Mouse (Mus musculus) embryonic fibroblast, embryonic 13.5 days (primary cell): Measurements from ENCODE around the gene Eif2a. TPM values are rescaled to one million over a fixed set of nuclear protein-coding genes. Genes with fewer than 3 reads are reported as not detected.

Experiments
- H3K27ac ChIP-seq: 2 replicates; pipeline ENCODE4 v1.5.1; 2012; ENCODE audit warnings: low read length, control low read depth, inconsistent platforms; ENCODE audit not compliant: insufficient read depth
- H3K4me1 ChIP-seq: 2 replicates; pipeline ENCODE4 v1.6.1; 2011; ENCODE audit warnings: low read length; ENCODE audit not compliant: control insufficient read depth, insufficient read depth
- H3K4me3 ChIP-seq: 2 replicates; pipeline ENCODE4 v1.5.1; 2011; ENCODE audit warnings: mild to moderate bottlenecking, control low read depth, low read length; ENCODE audit not compliant: insufficient read depth
- CTCF ChIP-seq: IDR thresholded peaks from 2 replicates; pipeline ENCODE4 v1.5.1; 2011; ENCODE audit warnings: mild to moderate bottlenecking, control low read depth, low read length, moderate library complexity, borderline replicate concordance; ENCODE audit not compliant: insufficient read depth
- POLR2A ChIP-seq: IDR thresholded peaks from 2 replicates; pipeline ENCODE4 v1.6.1; 2011; ENCODE audit warnings: low read depth, mild to moderate bottlenecking, control low read depth, low read length, moderate library complexity
- polyA plus RNA-seq: library from polyadenylated mRNA; stranded (reverse); fragments of >200 nt; gene quantifications from 2 replicates; pipeline ENCODE4 v1.2.4, GENCODE M21; 2011; ENCODE audit warnings: low read depth; ENCODE audit not compliant: missing spikeins, insufficient read length

Eif2a gene
- polyA plus RNA-seq, 1 experiment: 107 TPM

DNA sequence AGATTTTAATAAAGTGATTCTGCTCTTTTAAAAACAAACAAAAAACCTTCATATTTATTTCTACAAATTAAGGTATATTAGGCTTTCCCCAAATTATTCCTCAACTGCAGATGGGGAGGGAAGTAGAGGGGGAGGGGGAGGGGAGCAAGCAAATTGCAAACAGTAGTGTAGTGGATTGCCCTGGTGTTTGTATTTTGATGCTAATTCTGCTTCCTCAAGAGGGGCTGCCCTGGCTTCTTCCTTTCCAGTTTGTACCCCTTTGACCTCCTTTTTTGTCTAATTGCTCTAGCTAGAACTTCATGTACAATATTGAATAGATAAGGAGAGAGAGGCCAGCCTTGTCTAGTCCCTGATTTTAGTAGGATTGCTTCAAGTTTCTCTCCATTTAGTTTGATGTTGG lies 20.9 kb upstream of the Eif2a start:
- H3K4me3 ChIP-seq: no peak overlapping the region
- TF ChIP-seq CTCF (no peak), POLR2A (no peak)
- H3K27ac ChIP-seq: no peak overlapping the region
- no peaks in the 10 kb centered on the region for H3K4me1 ChIP-seq

- H3K4me3 ChIP-seq: no peak overlapping the region
- no peaks in the 10 kb centered on the region for H3K4me1 ChIP-seq
- TF ChIP-seq CTCF (no peak), POLR2A (no peak)
- H3K27ac ChIP-seq: no peak overlapping the region
Measured at GRCm38 (mm10) chr3:58508020-58508750, 17.4 kb upstream of the Eif2a start.

DNA sequence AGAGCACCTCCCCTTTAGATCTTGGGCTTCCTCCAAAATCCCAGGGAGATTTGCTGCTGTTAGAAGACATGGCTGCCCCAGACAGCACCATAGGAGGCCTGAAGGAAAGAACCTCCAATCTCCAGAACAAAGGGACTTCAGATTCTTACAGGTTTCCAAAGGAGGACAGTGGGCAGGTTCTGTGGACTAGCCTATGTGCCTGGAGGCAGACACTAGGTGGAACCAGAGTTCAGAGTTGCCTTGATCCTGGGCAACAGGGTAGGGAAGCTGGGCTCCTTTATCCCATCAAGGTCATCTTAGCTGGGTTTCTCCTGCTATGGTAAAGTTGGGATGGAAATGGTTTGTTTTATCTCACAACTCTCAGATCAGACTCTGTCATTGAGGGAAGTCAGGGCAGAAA lies 14.0 kb upstream of the Eif2a start:
- no peak for TF ChIP-seq POLR2A
- peak; percentile 12; the same call in 1 of the 2 replicates for TF ChIP-seq CTCF
- no peaks in the 10 kb centered on the region for H3K4me1 ChIP-seq
- H3K27ac ChIP-seq: no peak overlapping the region

GRCm38 (mm10) chr3:58512740-58513139 lies 12.9 kb upstream of the Eif2a start:
- TF ChIP-seq CTCF (no peak), POLR2A (no peak)
- H3K4me1 ChIP-seq: no peaks in the 10 kb centered on the region
- H3K4me3 ChIP-seq: no peak overlapping the region
- H3K27ac ChIP-seq: no peak overlapping the region

More for the DNA sequence above, 14.0 kb upstream of the Eif2a start:
- H3K4me3 ChIP-seq: no peak overlapping the region

DNA sequence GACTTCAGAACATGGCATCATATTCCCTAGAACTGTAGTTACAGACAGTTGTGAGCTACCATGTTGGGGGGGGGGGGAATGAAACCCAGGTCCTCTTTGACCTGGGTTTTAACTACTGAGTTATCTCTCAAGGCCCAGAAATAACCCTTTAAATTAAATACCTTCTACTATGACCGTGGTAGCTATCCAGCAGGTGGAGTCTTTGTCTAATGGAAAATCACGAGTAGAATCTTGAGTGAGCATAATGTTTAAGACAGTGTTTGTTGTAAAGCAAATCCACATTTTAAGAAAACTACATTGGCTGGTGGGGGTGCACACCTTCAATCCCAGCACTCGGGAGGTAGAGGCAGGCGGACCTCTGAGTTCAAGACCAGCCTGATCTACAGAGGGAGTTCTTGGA lies 12.1 kb upstream of the Eif2a start:
- TF ChIP-seq CTCF (no peak), POLR2A (no peak)
- Histone ChIP-seq H3K27ac (no peak overlapping the region), H3K4me3 (no peak overlapping the region), H3K4me1 (no peaks in the 10 kb centered on the region)

- TF ChIP-seq POLR2A: no peak
- no peak for TF ChIP-seq CTCF
- no peaks in the 10 kb centered on the region for H3K4me1 ChIP-seq
- H3K27ac ChIP-seq: no peak overlapping the region
- no peak overlapping the region for H3K4me3 ChIP-seq
Measured at GRCm38 (mm10) chr3:58515947-58516601, 9.5 kb upstream of the Eif2a start.

DNA sequence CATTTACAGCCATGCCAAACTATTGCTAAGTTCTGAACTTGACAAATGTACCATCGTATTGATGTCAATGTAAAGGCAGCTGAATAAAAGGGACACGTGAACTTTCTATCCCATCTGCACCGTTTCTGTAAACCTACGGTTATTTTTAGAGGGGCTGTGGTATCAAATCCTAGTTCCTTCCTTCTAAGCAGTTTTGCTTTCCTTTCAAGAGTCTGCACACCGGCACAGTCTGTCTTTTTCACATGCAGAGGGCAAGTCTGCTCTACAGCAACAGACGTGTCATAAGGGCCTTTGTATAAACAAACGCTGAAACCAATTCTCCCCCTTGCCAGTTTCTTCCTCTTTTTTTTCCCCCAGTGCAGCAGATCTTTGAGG lies 9.0 kb upstream of the Eif2a start:
- no peak overlapping the region for H3K27ac ChIP-seq
- no peak for TF ChIP-seq POLR2A
- no peaks in the 10 kb centered on the region for H3K4me1 ChIP-seq
- no peak overlapping the region for H3K4me3 ChIP-seq

DNA sequence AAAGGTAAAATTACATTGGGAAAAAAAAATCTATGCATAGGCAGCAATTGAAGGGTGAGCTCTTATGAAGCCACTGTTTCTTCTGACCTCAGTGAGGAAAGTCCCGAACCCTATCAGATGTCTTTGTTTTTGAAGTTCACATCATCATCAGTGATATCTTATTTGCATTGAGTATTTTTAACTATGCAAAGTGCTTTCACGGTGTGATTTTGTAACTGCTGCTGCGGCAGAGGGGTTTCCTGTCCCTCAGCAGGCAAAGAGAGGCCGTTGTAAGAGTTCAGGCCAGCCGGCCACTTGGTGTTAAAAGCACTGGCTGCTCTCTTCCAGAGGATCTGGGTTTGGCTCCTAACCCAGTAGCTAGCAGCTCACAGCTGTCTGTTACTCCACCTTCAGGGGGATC lies 8.4 kb upstream of the Eif2a start:
- H3K4me3 ChIP-seq: no peak overlapping the region
- no peak for TF ChIP-seq POLR2A
- TF ChIP-seq CTCF: no peak
- no peaks in the 10 kb centered on the region for H3K4me1 ChIP-seq

GRCm38 (mm10) chr3:58517800-58518199 lies 7.8 kb upstream of the Eif2a start:
- H3K27ac ChIP-seq: no peak overlapping the region
- H3K4me1 ChIP-seq: no peaks in the 10 kb centered on the region
- no peak for TF ChIP-seq POLR2A
- no peak for TF ChIP-seq CTCF
- no peak overlapping the region for H3K4me3 ChIP-seq

More for the DNA sequence above, 8.4 kb upstream of the Eif2a start:
- H3K27ac ChIP-seq: no peak overlapping the region

- H3K27ac ChIP-seq: no peak overlapping the region
- TF ChIP-seq CTCF (no peak), POLR2A (no peak)
- no peak overlapping the region for H3K4me3 ChIP-seq
- H3K4me1 ChIP-seq: no peaks in the 10 kb centered on the region; the same call in 1 of the 2 replicates
Measured at GRCm38 (mm10) chr3:58518962-58519361, 6.7 kb upstream of the Eif2a start.
